Mouse (Mus musculus) olfactory bulb, adult 2 months (tissue): ENCODE data around the gene Syn3.

Experiments
- CTCF ChIP-seq: fragments of 200-500 bp; IDR thresholded peaks from 2 replicates; pipeline ENCODE4 v1.5.1; 2012; ENCODE audit warnings: low read depth, mild to moderate bottlenecking, low read length, moderate library complexity; ENCODE audit not compliant: insufficient read depth
- POLR2A ChIP-seq: fragments of 200-500 bp; IDR thresholded peaks from 2 replicates; pipeline ENCODE4 v1.6.1; 2012; ENCODE audit warnings: mild to moderate bottlenecking, low read depth, low read length, moderate library complexity; ENCODE audit not compliant: insufficient read depth

- TF ChIP-seq POLR2A (no peak), CTCF (no peak)
These were observed 384.3 kb downstream of the Syn3 start for GRCm38 (mm10) chr10:86114431-86114848.
